Mouse (Mus musculus) MEL (cell line): ENCODE results near the gene Gatad1. TPM values are rescaled to one million over a fixed set of nuclear protein-coding genes. Genes with fewer than 3 reads are reported as not detected.

Experiments used
- DNase-seq: peaks from one replicate; pipeline ENCODE4 v3.0.0; 2011; ENCODE audit warnings: low read depth, low spot score
- H3K27ac ChIP-seq: 2 replicates; pipeline ENCODE4 v1.5.1; 2012; ENCODE audit warnings: low read depth, mild to moderate bottlenecking, control low read depth, low read length, moderate library complexity; ENCODE audit not compliant: control insufficient read depth
- H3K27me3 ChIP-seq, 2 experiments: fragments of 150-350 bp in 1 of 2; sonication (generic) in 1 of 2; 2 replicates each; pipeline ENCODE4 v1.6.1; 2012; ENCODE audit warnings: low read length in 2 of 2, mild to moderate bottlenecking in 2 of 2, improper control_type of control experiment in 1 of 2, moderate library complexity in 1 of 2; ENCODE audit not compliant: insufficient read depth in 2 of 2, control insufficient read depth in 1 of 2
- H3K36me3 ChIP-seq, 2 experiments: 2 replicates each; pipeline ENCODE4 v1.6.1; 2012 to 2014; ENCODE audit warnings: low read length in 2 of 2, improper control_type of control experiment in 1 of 2, inconsistent platforms in 1 of 2, mild to moderate bottlenecking in 1 of 2; ENCODE audit not compliant: insufficient read depth in 2 of 2, control insufficient read depth in 1 of 2
- H3K4me1 ChIP-seq, 2 experiments: fragments of 150-350 bp in 1 of 2; sonication (generic) in 1 of 2; 2 replicates each; pipeline ENCODE4 v1.6.1; 2012; ENCODE audit warnings: low read length in 2 of 2, improper control_type of control experiment in 1 of 2, mild to moderate bottlenecking in 1 of 2; ENCODE audit not compliant: insufficient read depth in 2 of 2, control insufficient read depth in 1 of 2
- H3K4me3 ChIP-seq, 2 experiments: fragments of 150-350 bp in 1 of 2; sonication (generic) in 1 of 2; 2 replicates each; pipeline ENCODE4 v1.5.1; 2012; ENCODE audit warnings: low read depth in 2 of 2, low read length in 2 of 2, mild to moderate bottlenecking in 2 of 2, moderate library complexity in 2 of 2, control low read depth in 1 of 2, improper control_type of control experiment in 1 of 2; ENCODE audit not compliant: control insufficient read depth in 1 of 2, insufficient read depth in 1 of 2
- H3K79me2 ChIP-seq: 2 replicates; pipeline ENCODE4 v1.6.1; 2012; ENCODE audit warnings: mild to moderate bottlenecking, low read length, moderate library complexity; ENCODE audit not compliant: control insufficient read depth, poor library complexity, insufficient read depth
- H3K9ac ChIP-seq: 2 replicates; pipeline ENCODE4 v1.6.1; 2012; ENCODE audit warnings: low read depth, mild to moderate bottlenecking, control low read depth, low read length, moderate library complexity; ENCODE audit not compliant: control insufficient read depth, poor library complexity, severe bottlenecking
- H3K9me3 ChIP-seq: fragments of 150-350 bp; sonication (generic); replicated peaks from 2 replicates; pipeline ENCODE4 v1.6.1; 2012; ENCODE audit warnings: mild to moderate bottlenecking, low read length, improper control_type of control experiment, moderate library complexity; ENCODE audit not compliant: insufficient read depth
- BHLHE40 ChIP-seq: IDR thresholded peaks from 2 replicates; pipeline ENCODE4 v1.6.1; 2012; ENCODE audit warnings: low read depth, mild to moderate bottlenecking, inconsistent platforms, low read length, improper control_type of control experiment, borderline replicate concordance
- CHD2 ChIP-seq: IDR thresholded peaks from 2 replicates; pipeline ENCODE4 v1.6.1; 2011; ENCODE audit warnings: low read length, improper control_type of control experiment
- CTCF ChIP-seq, 3 experiments: IDR thresholded peaks in 2 of 3; conservative IDR thresholded peaks in 1 of 3; 2 replicates each; pipeline ENCODE4 v1.5.1; 2011 to 2012; ENCODE audit warnings: low read length in 3 of 3, low read depth in 2 of 3, mild to moderate bottlenecking in 2 of 3, improper control_type of control experiment in 1 of 3, inconsistent platforms in 1 of 3, mixed read lengths in 1 of 3, moderate library complexity in 1 of 3; ENCODE audit not compliant: control insufficient read depth in 1 of 3, insufficient read depth in 1 of 3, poor library complexity in 1 of 3, severe bottlenecking in 1 of 3
- EP300 ChIP-seq, 2 experiments: IDR thresholded peaks; 2 replicates each; pipeline ENCODE4 v1.6.1; 2011; ENCODE audit warnings: improper control_type of control experiment in 2 of 2, low read length in 2 of 2, low read depth in 1 of 2, mild to moderate bottlenecking in 1 of 2
- ETS1 ChIP-seq: IDR thresholded peaks from 2 replicates; pipeline ENCODE4 v1.6.1; 2012; ENCODE audit warnings: low read depth, mild to moderate bottlenecking, inconsistent platforms, low read length, improper control_type of control experiment, moderate library complexity
- GABPA ChIP-seq: IDR thresholded peaks from 2 replicates; pipeline ENCODE4 v1.6.1; 2012; ENCODE audit warnings: low read depth, mild to moderate bottlenecking, inconsistent platforms, low read length, improper control_type of control experiment, moderate library complexity
- KAT2A ChIP-seq: conservative IDR thresholded peaks from 2 replicates; pipeline ENCODE4 v1.6.1; 2012; ENCODE audit warnings: low read depth, low read length, improper control_type of control experiment, inconsistent platforms
- MAFK ChIP-seq: IDR thresholded peaks from 2 replicates; pipeline ENCODE4 v1.6.1; 2011; ENCODE audit warnings: low read depth, mild to moderate bottlenecking, low read length, improper control_type of control experiment, borderline replicate concordance
- MAX ChIP-seq: IDR thresholded peaks from 2 replicates; pipeline ENCODE4 v1.6.1; 2011; ENCODE audit warnings: low read length, improper control_type of control experiment
- MAZ ChIP-seq: IDR thresholded peaks from 2 replicates; pipeline ENCODE4 v1.6.1; 2012; ENCODE audit warnings: low read depth, mild to moderate bottlenecking, inconsistent platforms, low read length, improper control_type of control experiment
- MYB ChIP-seq: IDR thresholded peaks from 2 replicates; pipeline ENCODE4 v1.6.1; 2011; ENCODE audit warnings: mild to moderate bottlenecking, low read depth, low read length, improper control_type of control experiment
- MYC ChIP-seq: IDR thresholded peaks from 2 replicates; pipeline ENCODE4 v1.6.1; 2011; ENCODE audit warnings: low read depth, mild to moderate bottlenecking, low read length, improper control_type of control experiment, moderate library complexity
- NELFE ChIP-seq: IDR thresholded peaks from 2 replicates; pipeline ENCODE4 v1.6.1; 2011; ENCODE audit warnings: low read depth, low read length, improper control_type of control experiment
- NRF1 ChIP-seq: IDR thresholded peaks from 2 replicates; pipeline ENCODE4 v1.6.1; 2014; ENCODE audit warnings: low read depth, mild to moderate bottlenecking, inconsistent platforms, low read length, improper control_type of control experiment, moderate library complexity; ENCODE audit not compliant: poor library complexity, insufficient read depth, severe bottlenecking
- POLR2A ChIP-seq, 2 experiments: IDR thresholded peaks; 2 replicates each; pipeline ENCODE4 v1.6.1; 2011 to 2012; ENCODE audit warnings: low read length in 2 of 2, mild to moderate bottlenecking in 2 of 2, control low read depth in 1 of 2, improper control_type of control experiment in 1 of 2, low read depth in 1 of 2, moderate library complexity in 1 of 2; ENCODE audit not compliant: control insufficient read depth in 1 of 2, insufficient read depth in 1 of 2, poor library complexity in 1 of 2
- POLR2AphosphoS2 ChIP-seq: IDR thresholded peaks from 2 replicates; pipeline ENCODE4 v1.6.1; 2011; ENCODE audit warnings: low read length, improper control_type of control experiment
- RAD21 ChIP-seq: IDR thresholded peaks from 2 replicates; pipeline ENCODE4 v1.6.1; 2011; ENCODE audit warnings: mild to moderate bottlenecking, low read depth, low read length, improper control_type of control experiment
- RCOR1 ChIP-seq: IDR thresholded peaks from 2 replicates; pipeline ENCODE4 v1.6.1; 2012; ENCODE audit warnings: low read depth, mild to moderate bottlenecking, inconsistent platforms, low read length, improper control_type of control experiment
- SIN3A ChIP-seq: IDR thresholded peaks from 2 replicates; pipeline ENCODE4 v1.6.1; 2012; ENCODE audit warnings: low read length, improper control_type of control experiment, inconsistent platforms
- TAL1 ChIP-seq: IDR thresholded peaks from 2 replicates; pipeline ENCODE4 v1.6.1; 2012; ENCODE audit warnings: mild to moderate bottlenecking, inconsistent platforms, low read length, moderate library complexity, mixed read lengths
- TCF12 ChIP-seq: IDR thresholded peaks from 2 replicates; pipeline ENCODE4 v1.6.1; 2014; ENCODE audit warnings: low read depth, mild to moderate bottlenecking, inconsistent platforms, low read length, improper control_type of control experiment, moderate library complexity
- ZC3H11A ChIP-seq: IDR thresholded peaks from 2 replicates; pipeline ENCODE4 v1.6.1; 2012; ENCODE audit warnings: low read depth, mild to moderate bottlenecking, inconsistent platforms, low read length, improper control_type of control experiment
- ZMIZ1 ChIP-seq: IDR thresholded peaks from 2 replicates; pipeline ENCODE4 v1.6.1; 2012; ENCODE audit warnings: low read depth, mild to moderate bottlenecking, inconsistent platforms, low read length, improper control_type of control experiment, moderate library complexity
- ZNF384 ChIP-seq: IDR thresholded peaks from 2 replicates; pipeline ENCODE4 v1.6.1; 2012; ENCODE audit warnings: low read depth, mild to moderate bottlenecking, inconsistent platforms, low read length, improper control_type of control experiment
- polyA plus RNA-seq, 2 experiments: library from polyadenylated mRNA; stranded (reverse) in 1 of 2; unstranded in 1 of 2; fragments of >175 nt in 1 of 2; fragments of >200 nt in 1 of 2; gene quantifications; 2 replicates each; pipeline versions ENCODE4 v1.2.1 to v1.2.4; 2012; ENCODE audit warnings: low replicate concordance in 2 of 2, low read depth in 1 of 2; ENCODE audit not compliant: insufficient read length in 2 of 2, insufficient read depth in 1 of 2, missing spikeins in 1 of 2
- total RNA-seq: library from RNA; depleted of rRNA; stranded (reverse); fragments of 300-350 nt; gene quantifications from 2 replicates; pipeline ENCODE4 v1.2.3, GENCODE M21; 2012; rRNA removed

The Gatad1 gene
- 103 and 119 TPM in 2 replicates for total RNA-seq
- polyA plus RNA-seq: 100 to 1,000 TPM; 186 to 564 TPM

DNA sequence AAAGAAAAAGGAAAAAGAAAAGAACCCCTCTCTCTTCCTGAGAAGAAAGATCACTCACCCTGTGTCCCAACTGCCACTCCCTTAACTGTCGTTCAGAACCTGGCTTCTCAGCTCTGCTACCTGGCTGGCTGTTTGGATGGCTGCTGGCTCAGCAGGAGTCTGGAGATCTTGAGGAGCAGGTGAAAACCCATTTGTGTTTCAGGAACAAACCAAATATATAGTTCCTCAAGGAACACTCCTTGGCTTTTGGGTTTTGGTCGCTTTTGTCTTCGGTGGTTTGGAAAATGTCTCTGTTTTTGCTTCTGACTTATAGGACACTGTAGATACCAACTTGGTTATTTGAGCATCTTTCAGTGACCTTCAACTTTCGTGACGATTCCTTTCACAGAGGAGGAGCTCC is at the start of gene Gatad1:
Gatad1 (minus strand) TSS at position 101 of the 400 bp plus-strand sequence.
- DNase-seq: no peak
- no peak within 1 kb of the TSS for H3K4me3 ChIP-seq
- no peak within 1 kb of the TSS for H3K9ac ChIP-seq
- no peak within 1 kb of the TSS for H3K27ac ChIP-seq
- no peaks in the 10 kb centered on the region for H3K79me2 ChIP-seq
- TF ChIP-seq ZMIZ1 (no peak), CTCF (IDR thresholded peaks at IDR 0.05 in 2 of 3, conservative IDR thresholded peaks at IDR 0.05 in 1 of 3; ENCODE audit: control insufficient read depth in 1 of 3, insufficient read depth in 1 of 3, low read depth in 2 of 3, low read length in 3 of 3, poor library complexity in 1 of 3, severe bottlenecking in 1 of 3) (no peak), SIN3A (no peak), MAX (no peak), MYC (no peak), ETS1 (no peak), ZNF384 (no peak), RAD21 (no peak), KAT2A (no peak), POLR2A (IDR thresholded peaks at IDR 0.05; ENCODE audit: control insufficient read depth in 1 of 2, insufficient read depth in 1 of 2, low read depth in 1 of 2, low read length in 2 of 2, poor library complexity in 1 of 2) (no peak), TAL1 (no peak)
- H3K27me3 ChIP-seq: no peaks in the 10 kb centered on the region
- H3K4me1 ChIP-seq: peaks cover 0 to 2% of the 10 kb centered on the region in 2 experiments; a peak in 2 of 4 replicates
- H3K36me3 ChIP-seq: peaks cover 0 to 6% of the 10 kb centered on the region in 2 experiments; a peak in 2 of 4 replicates
- H3K9me3 ChIP-seq: no peaks in the 10 kb centered on the region

DNA sequence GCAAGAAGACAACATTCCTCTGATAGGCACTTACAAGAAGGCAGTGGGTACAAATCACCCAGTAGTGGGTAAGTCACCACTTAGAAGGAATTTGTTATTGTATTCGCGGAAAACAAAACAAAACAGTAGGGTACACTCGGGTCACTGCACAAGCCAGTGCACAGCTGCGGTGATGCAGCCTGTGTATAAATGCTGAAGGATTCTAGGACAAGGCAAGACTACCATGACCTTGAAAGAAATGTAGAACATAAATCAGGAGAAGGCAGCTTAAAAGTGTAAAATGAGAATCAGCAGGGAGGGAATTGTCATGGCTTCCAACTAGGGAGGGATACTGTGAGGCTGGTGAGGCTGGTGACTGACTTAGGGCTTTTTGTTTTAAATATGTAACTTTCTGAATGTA is 45.2 kb upstream of the Gatad1 start:
- no peak overlapping the region for H3K4me3 ChIP-seq
- H3K79me2 ChIP-seq: no peaks in the 10 kb centered on the region
- no peak for DNase-seq
- TF ChIP-seq MAZ (no peak), MYB (no peak), POLR2AphosphoS2 (no peak), ZMIZ1 (no peak), ZC3H11A (no peak), RCOR1 (no peak)
- H3K27ac ChIP-seq: no peak overlapping the region
- H3K9me3 ChIP-seq: no peaks in the 10 kb centered on the region
- H3K9ac ChIP-seq: no peak overlapping the region
- H3K27me3 ChIP-seq: no peaks in the 10 kb centered on the region
- H3K36me3 ChIP-seq: peaks cover 0 to 30% of the 10 kb centered on the region in 2 experiments; a peak in 2 of 4 replicates
- no peaks in the 10 kb centered on the region for H3K4me1 ChIP-seq

DNA sequence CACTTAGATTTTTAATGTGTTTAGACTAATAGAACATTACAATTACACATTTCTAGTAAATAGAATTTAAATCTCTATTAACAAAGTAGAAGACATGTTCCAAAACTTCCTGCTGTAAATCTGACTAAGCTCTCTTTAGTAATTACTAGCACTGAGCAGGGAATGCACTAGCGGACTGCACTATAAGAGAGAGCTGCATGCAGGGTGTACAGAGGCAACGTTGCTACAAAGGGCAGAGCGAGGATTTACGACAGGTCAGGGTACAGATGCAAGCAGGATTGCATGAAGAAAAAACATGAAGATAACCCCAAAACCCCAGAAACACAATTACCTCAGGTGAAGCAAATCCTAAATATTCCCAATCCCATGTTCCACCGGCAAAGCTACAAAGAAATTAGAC is 43.0 kb upstream of the Gatad1 start:
- H3K27ac ChIP-seq: no peak overlapping the region
- peaks cover 5 to 28% of the 10 kb centered on the region in 2 experiments for H3K36me3 ChIP-seq
- peaks cover 2 to 4% of the 10 kb centered on the region in 2 experiments; a peak in 3 of 4 replicates for H3K4me1 ChIP-seq
- no peak overlapping the region for H3K4me3 ChIP-seq
- no peak overlapping the region for H3K9ac ChIP-seq
- H3K79me2 ChIP-seq: no peaks in the 10 kb centered on the region
- no peak for DNase-seq
- TF ChIP-seq TCF12 (no peak), NRF1 (no peak), ZNF384 (no peak), POLR2AphosphoS2 (no peak), CHD2 (no peak), NELFE (no peak), BHLHE40 (no peak), GABPA (no peak), EP300 (IDR thresholded peaks at IDR 0.05; ENCODE audit: low read depth in 1 of 2, low read length in 2 of 2) (no peak), POLR2A (IDR thresholded peaks at IDR 0.05; ENCODE audit: control insufficient read depth in 1 of 2, insufficient read depth in 1 of 2, low read depth in 1 of 2, low read length in 2 of 2, poor library complexity in 1 of 2) (no peak), MAFK (no peak)
- H3K9me3 ChIP-seq: no peaks in the 10 kb centered on the region
- H3K27me3 ChIP-seq: no peaks in the 10 kb centered on the region
